Mouse (Mus musculus): ENCODE results near the gene Rgs10. TPM values are rescaled to one million over a fixed set of nuclear protein-coding genes. Genes with fewer than 3 reads are reported as not detected.

The Rgs10 gene
- polyA plus RNA-seq, 1 experiment, result 64.0 TPM

DNA sequence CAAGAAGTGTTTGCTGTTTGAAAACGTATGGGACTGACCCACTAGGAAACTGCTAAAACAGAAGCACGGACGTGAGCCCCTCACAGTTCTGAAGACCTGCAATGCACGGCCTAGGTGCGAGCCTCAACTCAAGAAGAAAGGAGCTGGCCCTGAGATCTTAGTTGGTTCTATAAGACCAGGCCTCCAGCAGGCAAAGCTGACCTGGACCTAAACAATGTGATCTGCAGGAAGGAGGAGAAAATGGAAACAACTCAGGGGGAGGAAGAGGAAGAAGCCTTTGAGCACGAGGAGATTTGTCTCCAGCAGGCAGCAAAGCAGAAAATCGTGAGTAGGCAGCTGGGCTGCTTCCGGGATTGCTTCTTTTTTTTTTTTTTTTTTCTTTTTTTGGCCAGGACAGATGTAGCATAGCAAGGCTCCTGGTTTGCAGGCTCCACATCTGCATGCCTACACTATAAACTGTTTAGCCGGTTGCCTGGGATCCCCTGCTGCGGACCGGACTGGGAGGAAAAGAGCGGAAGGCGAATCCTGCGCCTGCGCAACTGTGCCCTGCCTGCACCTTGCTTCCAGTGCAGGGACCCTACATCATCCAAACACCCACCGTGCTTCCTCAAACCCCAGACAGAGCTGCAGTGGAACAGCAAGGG, 39.3 kb downstream of the Rgs10 start:
- peak in 1 of 2 experiments; percentile 19 for DNase-seq (ENCODE audit: extremely low spot score in 1 of 2, low spot score in 1 of 2)

- DNase-seq (ENCODE audit: extremely low spot score in 1 of 2, low spot score in 1 of 2), result no peak
These were observed 42.3 kb downstream of the Rgs10 start for GRCm38 (mm10) chr7:128376206-128376701.

DNA sequence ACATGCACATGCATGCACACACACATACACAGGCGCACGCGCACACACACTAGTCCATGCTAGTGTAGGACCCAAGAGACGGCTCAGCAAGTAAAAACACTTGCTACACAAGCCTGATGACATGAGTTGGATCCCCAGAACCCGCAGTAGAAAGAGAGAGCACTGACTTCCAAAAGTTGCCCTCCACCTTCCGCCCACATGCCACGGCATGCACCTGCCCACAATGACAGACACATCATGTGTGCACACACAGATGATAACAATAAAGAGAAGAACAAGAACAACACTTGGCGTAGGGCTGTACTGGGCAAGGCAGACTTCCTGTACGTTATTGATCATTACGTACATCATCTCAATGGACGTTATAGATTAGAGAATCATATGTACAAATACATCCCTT, 44.4 kb downstream of the Rgs10 start:
- DNase-seq (ENCODE audit: extremely low spot score in 1 of 2, low spot score in 1 of 2), result no peak

DNA sequence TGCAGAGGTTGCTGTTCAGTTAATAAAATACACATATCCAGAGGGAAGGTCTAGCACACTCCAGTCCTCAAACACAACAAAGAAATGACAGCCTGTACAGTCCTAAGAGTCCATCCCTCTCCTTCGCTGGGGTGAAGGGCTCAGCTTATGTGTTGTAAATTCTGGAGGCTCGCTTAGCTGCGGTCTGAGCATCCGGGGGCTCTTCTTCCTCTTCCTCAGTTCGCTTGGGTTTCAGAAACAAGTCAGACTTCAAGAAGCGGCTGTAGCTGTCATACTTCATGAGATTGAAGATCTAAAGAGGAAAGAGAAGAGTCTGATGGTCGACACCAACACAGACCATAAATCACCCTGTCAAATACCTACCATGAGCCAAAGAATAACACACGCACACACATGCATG, 44.8 kb downstream of the Rgs10 start:
- no peak for DNase-seq (ENCODE audit: extremely low spot score in 1 of 2, low spot score in 1 of 2)

GRCm38 (mm10) chr7:128372331-128372730, 46.2 kb downstream of the Rgs10 start:
- DNase-seq (ENCODE audit: extremely low spot score in 1 of 2, low spot score in 1 of 2), result no peak

DNA sequence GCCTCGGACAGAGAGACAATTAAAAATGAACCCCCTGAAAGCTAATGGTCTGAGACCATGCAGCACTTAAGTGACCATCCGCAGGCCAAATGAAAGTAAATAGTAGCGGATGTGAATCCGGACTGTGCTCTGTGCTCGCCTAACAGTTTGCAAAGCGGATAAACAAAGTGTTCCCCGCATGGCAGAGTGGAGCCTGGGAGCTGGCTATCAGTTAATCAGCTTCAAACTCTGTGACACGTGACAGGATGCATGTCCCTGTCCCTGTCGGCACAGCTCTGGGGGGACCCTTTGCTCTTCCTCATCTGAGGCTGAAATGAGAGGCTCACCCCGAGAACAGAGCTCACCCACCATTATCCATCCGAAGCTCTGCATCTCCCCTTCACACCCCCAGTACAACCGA, 49.2 kb downstream of the Rgs10 start:
- DNase-seq (ENCODE audit: extremely low spot score in 1 of 2, low spot score in 1 of 2), result no peak

DNA sequence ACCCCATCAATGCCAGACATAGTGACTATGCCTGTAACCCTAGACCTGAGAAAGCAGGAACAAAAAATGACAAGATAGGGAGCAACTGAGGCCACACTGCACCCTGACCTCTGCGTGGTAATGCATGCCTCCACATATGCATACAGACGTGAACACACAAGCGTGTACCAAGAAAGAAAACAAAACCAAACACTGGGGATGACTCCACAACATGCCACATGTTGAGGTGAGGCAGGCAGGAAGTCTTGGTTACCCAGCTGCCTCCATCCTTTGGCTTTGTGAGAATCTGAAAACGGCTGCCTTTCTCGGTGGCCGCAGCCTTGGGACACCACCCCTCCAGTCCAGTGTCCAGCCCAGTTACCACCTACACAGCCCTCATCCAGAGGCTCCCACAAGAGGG, 49.7 kb downstream of the Rgs10 start:
- no peak for DNase-seq (ENCODE audit: extremely low spot score in 1 of 2, low spot score in 1 of 2)

- no peak for DNase-seq (ENCODE audit: extremely low spot score in 1 of 2, low spot score in 1 of 2)
These were observed 51.9 kb downstream of the Rgs10 start for GRCm38 (mm10) chr7:128366654-128367053.

DNA sequence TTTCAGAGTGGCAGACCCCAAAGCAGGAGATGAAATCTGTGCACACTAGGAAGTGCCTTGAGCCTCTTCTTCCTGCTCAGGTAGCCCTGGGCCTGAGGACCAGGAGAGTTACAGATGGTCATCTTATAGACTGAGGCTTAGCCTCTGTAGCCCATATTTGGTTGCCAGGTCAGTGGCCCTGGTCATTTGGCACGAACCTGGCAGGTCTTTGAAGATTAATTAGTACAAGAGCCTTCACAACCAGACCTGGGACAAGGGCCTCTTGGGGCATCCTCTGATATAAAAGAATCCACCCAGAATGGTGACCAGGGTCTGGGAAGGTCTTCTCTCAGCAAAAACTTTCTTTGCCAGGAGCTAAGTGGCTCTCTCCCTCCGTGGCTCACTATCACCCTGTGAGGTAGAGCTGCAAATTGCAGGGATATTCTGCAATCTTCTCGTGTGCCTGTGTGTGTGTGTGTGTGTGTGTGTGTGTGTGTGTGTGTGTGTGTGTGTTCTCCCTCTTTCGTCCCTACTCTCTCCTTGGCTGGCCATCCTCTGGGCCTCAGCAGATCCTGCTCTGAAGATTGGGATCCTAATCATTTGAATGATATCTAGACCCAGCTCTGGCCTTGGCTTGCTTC, 53.4 kb downstream of the Rgs10 start:
- DNase-seq (ENCODE audit: extremely low spot score in 1 of 2, low spot score in 1 of 2), result no peak

- DNase-seq (ENCODE audit: extremely low spot score in 1 of 2, low spot score in 1 of 2), result no peak
These were observed 54.0 kb downstream of the Rgs10 start for GRCm38 (mm10) chr7:128364526-128364925.

DNA sequence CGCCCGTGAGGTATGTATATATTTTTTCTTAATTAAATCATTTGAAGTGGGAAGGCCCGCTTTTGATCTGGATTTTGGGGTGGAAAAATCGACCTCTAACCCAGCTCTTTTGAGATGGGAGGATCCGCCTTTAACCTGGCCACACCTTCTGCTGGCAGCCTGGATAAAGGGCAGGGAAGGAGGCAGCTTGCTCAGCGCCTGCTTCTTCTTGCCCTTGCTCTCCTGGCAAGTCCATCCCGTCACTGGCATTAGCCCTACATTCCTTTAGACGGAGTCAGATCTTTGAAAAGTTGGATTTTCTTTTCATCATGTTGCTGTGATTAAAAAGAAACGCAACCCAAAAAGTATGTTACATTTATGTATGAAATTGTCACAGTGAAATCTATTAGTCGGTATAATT, 54.8 kb downstream of the Rgs10 start:
- no peak for DNase-seq (ENCODE audit: extremely low spot score in 1 of 2, low spot score in 1 of 2)

DNA sequence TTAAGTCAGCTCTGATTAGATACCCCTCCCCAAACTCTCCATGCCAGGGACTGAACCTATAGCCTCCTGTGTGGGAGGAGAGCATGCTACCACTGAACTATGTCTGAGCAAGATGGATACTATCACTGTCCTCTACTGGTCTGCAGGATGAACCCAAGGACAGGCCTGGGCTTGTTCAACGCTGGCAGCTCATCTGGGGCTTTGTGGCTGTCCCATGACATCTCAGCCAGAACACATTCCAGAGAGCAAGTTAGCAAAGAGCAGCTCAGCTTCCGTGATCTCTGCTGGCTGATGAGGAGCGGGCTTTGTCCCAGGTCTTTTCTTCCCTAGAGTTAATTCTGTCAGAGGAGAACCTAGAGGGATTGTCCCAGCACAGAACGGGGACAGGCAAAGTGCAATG, 55.6 kb downstream of the Rgs10 start:
- no peak for DNase-seq (ENCODE audit: extremely low spot score in 1 of 2, low spot score in 1 of 2)

DNA sequence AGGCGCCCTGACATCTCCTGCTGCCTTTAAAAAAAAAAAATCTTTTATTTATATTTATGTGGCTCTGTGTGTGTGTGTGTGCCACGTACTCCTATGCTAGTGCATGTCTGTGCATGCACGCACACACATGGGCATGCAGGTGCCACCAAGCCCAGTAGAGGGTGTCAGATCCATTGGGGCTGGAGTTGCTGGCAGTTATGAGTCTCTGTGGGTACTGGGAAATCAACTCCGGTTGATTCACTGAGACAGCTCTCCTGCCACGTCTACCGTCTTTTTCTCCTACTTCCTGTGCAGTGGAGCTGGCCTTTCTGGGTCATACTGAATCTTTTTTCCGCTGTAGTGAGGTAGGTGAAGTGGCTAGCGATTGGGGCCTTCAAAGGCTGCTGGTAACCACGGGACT, 58.8 kb downstream of the Rgs10 start:
- DNase-seq (ENCODE audit: extremely low spot score in 1 of 2, low spot score in 1 of 2), result no peak

GRCm38 (mm10) chr7:128359164-128359563, 59.4 kb downstream of the Rgs10 start:
- DNase-seq (ENCODE audit: extremely low spot score in 1 of 2, low spot score in 1 of 2), result no peak

- no peak for DNase-seq (ENCODE audit: extremely low spot score in 1 of 2, low spot score in 1 of 2)
These were observed 59.8 kb downstream of the Rgs10 start for GRCm38 (mm10) chr7:128358741-128359140.

- peak in 1 of 2 experiments; percentile 32 for DNase-seq (ENCODE audit: extremely low spot score in 1 of 2, low spot score in 1 of 2)
These were observed 61.4 kb downstream of the Rgs10 start for GRCm38 (mm10) chr7:128356868-128357755.

DNA sequence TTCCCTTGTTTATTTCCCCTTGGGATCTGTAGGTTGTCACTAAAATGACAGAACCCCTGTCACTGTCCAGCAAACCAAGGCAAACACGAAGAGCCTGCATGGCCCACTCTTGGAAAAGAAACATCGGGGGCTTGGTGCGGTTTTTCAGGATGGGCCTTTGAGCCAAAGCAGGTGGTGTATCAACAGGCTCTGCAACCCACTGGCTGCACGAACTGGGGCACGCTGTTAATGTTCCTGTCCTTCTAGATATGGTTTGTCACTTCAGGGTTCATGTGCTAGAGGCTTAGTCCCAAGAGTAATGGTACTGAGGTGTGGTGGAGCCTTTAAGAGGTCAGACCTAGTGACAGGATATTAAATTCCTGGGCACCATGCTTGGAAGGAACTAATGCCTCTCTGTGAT, 63.1 kb downstream of the Rgs10 start:
- no peak for DNase-seq (ENCODE audit: extremely low spot score in 1 of 2, low spot score in 1 of 2)

GRCm38 (mm10) chr7:128352721-128353120, 65.8 kb downstream of the Rgs10 start:
- DNase-seq (ENCODE audit: extremely low spot score in 1 of 2, low spot score in 1 of 2), result no peak

- DNase-seq (ENCODE audit: extremely low spot score in 1 of 2, low spot score in 1 of 2), result no peak
These were observed 67.4 kb downstream of the Rgs10 start for GRCm38 (mm10) chr7:128351176-128351575.

- DNase-seq (ENCODE audit: extremely low spot score in 1 of 2, low spot score in 1 of 2), result no peak
These were observed 68.2 kb downstream of the Rgs10 start for GRCm38 (mm10) chr7:128350316-128350715.

GRCm38 (mm10) chr7:128349751-128350150, 68.8 kb downstream of the Rgs10 start:
- DNase-seq (ENCODE audit: extremely low spot score in 1 of 2, low spot score in 1 of 2), result no peak
